Mouse (Mus musculus): ENCODE data around the gene Hist1h3b. TPM values are rescaled to one million over a fixed set of nuclear protein-coding genes. Genes with fewer than 3 reads are reported as not detected.

Gene Hist1h3b
- total and polyA plus RNA-seq, 2 experiments from 2014 or later, result 0.51 to 290 TPM

GRCm38 (mm10) chr13:23732156-23732804, 19.8 kb upstream of the Hist1h3b start:
- 0 out of 2 replicates have a peak, but pooled peaks have one; percentile 66 for ATAC-seq (ENCODE audit: low FRiP score)
- Histone ChIP-seq H3K27me3 (ENCODE audit: insufficient read depth, low read length) (no peaks in the 10 kb centered on the region), H3K9ac (replicated peaks; ENCODE audit: low read length, poor library complexity, severe bottlenecking) (no peak overlapping the region), H3K36me3 (ENCODE audit: insufficient read depth, low read length) (no peaks in the 10 kb centered on the region), H3K4me1 (ENCODE audit: insufficient read depth, low read length) (no peaks in the 10 kb centered on the region), H3K4me3 (ENCODE audit: low read depth, low read length) (no peak overlapping the region), H3K27ac (ENCODE audit: low read depth, low read length) (no peak overlapping the region), H3K9me3 (ENCODE audit: low read length) (no peaks in the 10 kb centered on the region), H3K4me2 (ENCODE audit: low read depth, low read length, poor library complexity, severe bottlenecking) (no peak overlapping the region)
- WGBS, result 21% methylated on average over 8 of the region's 8 CpGs
- TF ChIP-seq CTCF (IDR thresholded peaks at IDR 0.05), result peak; percentile 91
- peak; percentile 69 for DNase-seq (ENCODE audit: low spot score)

- TF ChIP-seq CTCF (IDR thresholded peaks at IDR 0.05), result no peak
Observed at GRCm38 (mm10) chr13:23737091-23737490, 15.0 kb upstream of the Hist1h3b start.

GRCm38 (mm10) chr13:23738041-23738440, 14.0 kb upstream of the Hist1h3b start:
- DNase-seq (ENCODE audit: low spot score) (no peak), ATAC-seq (ENCODE audit: low FRiP score) (no peak)
- H3K9me3 ChIP-seq (ENCODE audit: low read length), result no peaks in the 10 kb centered on the region

More at GRCm38 (mm10) chr13:23737091-23737490, 15.0 kb upstream of the Hist1h3b start:
- Histone ChIP-seq H3K27me3 (ENCODE audit: insufficient read depth, low read length) (no peaks in the 10 kb centered on the region), H3K4me2 (ENCODE audit: low read depth, low read length, poor library complexity, severe bottlenecking) (no peak overlapping the region), H3K4me1 (ENCODE audit: insufficient read depth, low read length) (no peaks in the 10 kb centered on the region), H3K4me3 (ENCODE audit: low read depth, low read length) (no peak overlapping the region), H3K9me3 (ENCODE audit: low read length) (no peaks in the 10 kb centered on the region), H3K36me3 (ENCODE audit: insufficient read depth, low read length) (no peaks in the 10 kb centered on the region), H3K9ac (replicated peaks; ENCODE audit: low read length, poor library complexity, severe bottlenecking) (no peak overlapping the region), H3K27ac (ENCODE audit: low read depth, low read length) (no peak overlapping the region)
- ATAC-seq (ENCODE audit: low FRiP score) (no peak), DNase-seq (ENCODE audit: low spot score) (no peak)
- 65% methylated on average over 5 of the region's 5 CpGs for WGBS

GRCm38 (mm10) chr13:23738677-23739068, 13.4 kb upstream of the Hist1h3b start, which contains the start of gene Hist1h1c:
Gene Hist1h1c, plus strand, starts transcription at chr13:23738808.
- Histone ChIP-seq H3K4me2 (ENCODE audit: low read depth, low read length, poor library complexity, severe bottlenecking) (peak within 1 kb of the TSS; percentile 99), H3K9me3 (ENCODE audit: low read length) (no peaks in the 10 kb centered on the region), H3K9ac (replicated peaks; ENCODE audit: low read length, poor library complexity, severe bottlenecking) (peak within 1 kb of the TSS; percentile 55), H3K27ac (ENCODE audit: low read depth, low read length) (peak within 1 kb of the TSS; percentile 78), H3K4me1 (ENCODE audit: insufficient read depth, low read length) (no peaks in the 10 kb centered on the region), H3K36me3 (ENCODE audit: insufficient read depth, low read length) (no peaks in the 10 kb centered on the region), H3K4me3 (ENCODE audit: low read depth, low read length) (peak within 1 kb of the TSS; percentile 56), H3K27me3 (ENCODE audit: insufficient read depth, low read length) (no peaks in the 10 kb centered on the region)
- peak; percentile 93 for DNase-seq (ENCODE audit: low spot score)
- ATAC-seq (ENCODE audit: low FRiP score), result peak; percentile 94
- no peak for TF ChIP-seq CTCF (IDR thresholded peaks at IDR 0.05)
- WGBS, result under 1% methylated on average over 30 of the region's 38 CpGs

More at GRCm38 (mm10) chr13:23738041-23738440, 14.0 kb upstream of the Hist1h3b start:
- H3K4me2 ChIP-seq (ENCODE audit: low read depth, low read length, poor library complexity, severe bottlenecking), result peak overlapping the region; percentile 99
- peak overlapping the region; percentile 55; the same call in 1 of the 2 replicates for H3K9ac ChIP-seq (replicated peaks; ENCODE audit: low read length, poor library complexity, severe bottlenecking)
- 24% methylated on average over 4 of the region's 4 CpGs for WGBS
- no peaks in the 10 kb centered on the region for H3K27me3 ChIP-seq (ENCODE audit: insufficient read depth, low read length)
- H3K27ac ChIP-seq (ENCODE audit: low read depth, low read length), result peak overlapping the region; percentile 78
- no peaks in the 10 kb centered on the region for H3K36me3 ChIP-seq (ENCODE audit: insufficient read depth, low read length)
- TF ChIP-seq CTCF (IDR thresholded peaks at IDR 0.05), result no peak
- H3K4me3 ChIP-seq (ENCODE audit: low read depth, low read length), result peak overlapping the region; percentile 56
- no peaks in the 10 kb centered on the region for H3K4me1 ChIP-seq (ENCODE audit: insufficient read depth, low read length)

- Histone ChIP-seq H3K36me3 (ENCODE audit: insufficient read depth, low read length) (no peaks in the 10 kb centered on the region), H3K27ac (ENCODE audit: low read depth, low read length) (peak overlapping the region; percentile 78), H3K4me3 (ENCODE audit: low read depth, low read length) (peak overlapping the region; percentile 56), H3K9ac (replicated peaks; ENCODE audit: low read length, poor library complexity, severe bottlenecking) (peak overlapping the region; percentile 55), H3K27me3 (ENCODE audit: insufficient read depth, low read length) (no peaks in the 10 kb centered on the region), H3K4me1 (ENCODE audit: insufficient read depth, low read length) (no peaks in the 10 kb centered on the region), H3K4me2 (ENCODE audit: low read depth, low read length, poor library complexity, severe bottlenecking) (peak overlapping the region; percentile 99), H3K9me3 (ENCODE audit: low read length) (no peaks in the 10 kb centered on the region)
- ATAC-seq (ENCODE audit: low FRiP score) (peak; percentile 89), DNase-seq (ENCODE audit: low spot score) (peak; percentile 97)
- no peak for TF ChIP-seq CTCF (IDR thresholded peaks at IDR 0.05)
- 1% methylated on average over 39 of the region's 39 CpGs for WGBS
Observed at GRCm38 (mm10) chr13:23739069-23739921, 12.8 kb upstream of the Hist1h3b start.

Measured in midbrain, postnatal 0 days (tissue).